Mouse (Mus musculus) testis, postnatal 10 days (tissue): ENCODE data around the gene Fhod1.

Experiments used
- DNase-seq: peaks from one replicate; pipeline ENCODE4 v3.0.0; 2021; ENCODE audit warnings: low spot score

Fhod1 gene

GRCm38 (mm10) chr8:105347428-105348221 lies at the start of gene Fhod1:
TSS of gene Fhod1 (minus strand) at chr8:105347953.
- DNase-seq, result peak; percentile 96

GRCm38 (mm10) chr8:105393915-105394314 lies 46.2 kb upstream of the Fhod1 start:
- no peak for DNase-seq

- DNase-seq, result no peak
Observed at GRCm38 (mm10) chr8:105393089-105393787, 45.5 kb upstream of the Fhod1 start.

- no peak for DNase-seq
Observed at GRCm38 (mm10) chr8:105389096-105389495, 41.3 kb upstream of the Fhod1 start.

GRCm38 (mm10) chr8:105387151-105387550 lies 39.4 kb upstream of the Fhod1 start:
- DNase-seq, result no peak

- DNase-seq, result no peak
Observed at GRCm38 (mm10) chr8:105384070-105384469, 36.3 kb upstream of the Fhod1 start.

- no peak for DNase-seq
Observed at GRCm38 (mm10) chr8:105380308-105380707, 32.6 kb upstream of the Fhod1 start.

GRCm38 (mm10) chr8:105378673-105379072 lies 30.9 kb upstream of the Fhod1 start:
- peak; percentile 86 for DNase-seq

GRCm38 (mm10) chr8:105374513-105374966 lies 26.8 kb upstream of the Fhod1 start:
- DNase-seq, result peak; percentile 77

- no peak for DNase-seq
Observed at GRCm38 (mm10) chr8:105373032-105373431, 25.3 kb upstream of the Fhod1 start, which contains the start of gene Plekhg4. TSS of gene Plekhg4 (plus strand) at chr8:105373274.

GRCm38 (mm10) chr8:105372473-105372872 lies 24.7 kb upstream of the Fhod1 start:
- no peak for DNase-seq

GRCm38 (mm10) chr8:105367107-105367506 lies 19.4 kb upstream of the Fhod1 start:
- DNase-seq, result peak; percentile 47

GRCm38 (mm10) chr8:105361751-105362702 lies 14.3 kb upstream of the Fhod1 start:
- peak; percentile 57 for DNase-seq

- peak; percentile 44 for DNase-seq
Observed at GRCm38 (mm10) chr8:105359646-105360045, 11.9 kb upstream of the Fhod1 start.

GRCm38 (mm10) chr8:105359208-105359607 lies 11.5 kb upstream of the Fhod1 start:
- DNase-seq, result no peak

- no peak for DNase-seq
Observed at GRCm38 (mm10) chr8:105356681-105357080, 8.9 kb upstream of the Fhod1 start.

GRCm38 (mm10) chr8:105355179-105356024 lies 7.6 kb upstream of the Fhod1 start:
- DNase-seq, result no peak

GRCm38 (mm10) chr8:105354549-105354948 lies 6.8 kb upstream of the Fhod1 start:
- DNase-seq, result no peak

GRCm38 (mm10) chr8:105353583-105354135 lies 5.9 kb upstream of the Fhod1 start:
- peak; percentile 44 for DNase-seq

GRCm38 (mm10) chr8:105350186-105350585 lies 2.4 kb upstream of the Fhod1 start:
- no peak for DNase-seq
